Mouse (Mus musculus) myocyte (in vitro differentiated cells): ENCODE results near the gene Fam214a. TPM values are rescaled to one million over a fixed set of nuclear protein-coding genes. Genes with fewer than 3 reads are reported as not detected.
A peak's percentile ranks its signal among the peaks of the same experiment; 100 is the strongest.

Experiments
- H3K27me3 ChIP-seq: one replicate; pipeline ENCODE4 v1.6.1; 2011; ENCODE audit not compliant: control insufficient read depth, insufficient read depth, insufficient read length
- H3K36me3 ChIP-seq: one replicate; pipeline ENCODE4 v1.6.1; 2011; ENCODE audit not compliant: control insufficient read depth, insufficient read depth
- H3K4me2 ChIP-seq: one replicate; pipeline ENCODE4 v1.6.1; 2011; ENCODE audit warnings: low read depth, control low read depth
- H3K4me3 ChIP-seq: one replicate; pipeline ENCODE4 v1.5.1; 2011; ENCODE audit warnings: mild to moderate bottlenecking, control low read depth, moderate library complexity
- H3K79me2 ChIP-seq: one replicate; pipeline ENCODE4 v1.6.1; 2011; ENCODE audit not compliant: control insufficient read depth, insufficient read depth
- H3ac ChIP-seq: one replicate; pipeline ENCODE4 v1.6.1; 2011; ENCODE audit not compliant: control insufficient read depth, insufficient read length
- CEBPB ChIP-seq: IDR thresholded peaks from 2 replicates; pipeline ENCODE4 v1.6.1; 2011; ENCODE audit warnings: mild to moderate bottlenecking, moderate library complexity; ENCODE audit not compliant: poor library complexity, insufficient read depth, severe bottlenecking
- E2F4 ChIP-seq: IDR thresholded peaks from one replicate; pipeline ENCODE4 v1.6.1; 2011; ENCODE audit warnings: mild to moderate bottlenecking, control low read depth, moderate library complexity; ENCODE audit not compliant: insufficient read depth
- MAX ChIP-seq: IDR thresholded peaks from one replicate; pipeline ENCODE4 v1.6.1; 2011; ENCODE audit warnings: low read depth, mild to moderate bottlenecking, control low read depth
- MYOD1 ChIP-seq, 3 experiments: IDR thresholded peaks; one replicate each; pipeline ENCODE4 v1.6.1; 2011; ENCODE audit warnings: control low read depth in 2 of 3, low read depth in 2 of 3, mild to moderate bottlenecking in 2 of 3, moderate library complexity in 1 of 3; ENCODE audit not compliant: insufficient read length in 2 of 3, control insufficient read depth in 1 of 3
- MYOG ChIP-seq, 3 experiments: IDR thresholded peaks; one replicate each; pipeline ENCODE4 v1.6.1; 2011; ENCODE audit warnings: control low read depth in 2 of 3, low read depth in 2 of 3, mild to moderate bottlenecking in 2 of 3; ENCODE audit not compliant: insufficient read length in 2 of 3, control insufficient read depth in 1 of 3, insufficient read depth in 1 of 3
- POLR2A ChIP-seq: IDR thresholded peaks from one replicate; pipeline ENCODE4 v1.6.1; 2011; ENCODE audit warnings: low read depth, mild to moderate bottlenecking, control low read depth, moderate library complexity; ENCODE audit not compliant: insufficient read length
- POLR2AphosphoS2 ChIP-seq: IDR thresholded peaks from one replicate; pipeline ENCODE4 v1.6.1; 2011; ENCODE audit warnings: low read depth, control low read depth; ENCODE audit not compliant: insufficient read length
- REST ChIP-seq: IDR thresholded peaks from one replicate; pipeline ENCODE4 v1.6.1; 2011; ENCODE audit warnings: mild to moderate bottlenecking, control low read depth, moderate library complexity; ENCODE audit not compliant: insufficient read depth, insufficient read length
- SRF ChIP-seq: IDR thresholded peaks from one replicate; pipeline ENCODE4 v1.6.1; 2011; ENCODE audit warnings: low read depth; ENCODE audit not compliant: control insufficient read depth, insufficient read length
- TCF12 ChIP-seq: IDR thresholded peaks from one replicate; pipeline ENCODE4 v1.6.1; 2011; ENCODE audit warnings: mild to moderate bottlenecking, control low read depth; ENCODE audit not compliant: poor library complexity, insufficient read depth, severe bottlenecking
- TCF3 ChIP-seq: IDR thresholded peaks from one replicate; pipeline ENCODE4 v1.6.1; 2011; ENCODE audit warnings: low read depth, control low read depth; ENCODE audit not compliant: insufficient read length
- USF1 ChIP-seq: IDR thresholded peaks from one replicate; pipeline ENCODE4 v1.6.1; 2011; ENCODE audit warnings: low read depth, mild to moderate bottlenecking, control low read depth, moderate library complexity
- polyA plus RNA-seq: library from polyadenylated mRNA; unstranded; fragments of >200 nt; fragmentation: generic; extraction: Trizol; gene quantifications from one replicate; pipeline ENCODE4 v1.2.1, GENCODE M21; 2012; ENCODE audit warnings: missing spikeins

The Fam214a gene
- polyA plus RNA-seq, 1 experiment = 2.6 TPM

DNA sequence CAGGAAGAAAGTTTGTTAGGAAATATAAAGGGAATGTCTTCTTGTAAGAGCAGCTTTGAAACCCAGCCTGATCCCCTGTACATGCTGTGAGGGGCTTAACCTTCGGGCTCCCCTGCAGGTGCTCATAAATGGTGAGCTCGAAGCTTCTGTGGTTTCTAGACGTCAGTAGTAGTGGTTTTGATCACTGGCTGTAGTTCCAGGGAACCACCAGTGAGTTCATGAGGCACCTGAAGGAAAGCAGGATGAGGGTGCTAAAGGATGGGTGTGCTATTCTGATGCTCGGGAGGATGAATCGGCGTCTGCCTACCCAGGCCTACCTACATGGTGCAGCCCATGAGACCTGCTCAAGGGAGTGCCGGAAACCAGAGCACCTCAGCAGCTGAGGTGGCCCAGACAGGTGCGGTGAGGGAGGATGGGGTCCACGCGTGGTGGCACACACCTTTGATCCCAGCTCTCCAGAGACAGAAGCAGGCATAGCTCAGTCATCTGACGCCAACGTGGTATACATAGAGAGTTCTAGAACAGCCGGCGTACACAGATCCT lies 32.6 kb downstream of the Fam214a start:
- peak in 2 of 3 experiments; percentile 29 to 33 for TF ChIP-seq MYOG (IDR thresholded peaks at IDR 0.05; ENCODE audit: control insufficient read depth in 1 of 3, insufficient read depth in 1 of 3, insufficient read length in 2 of 3, low read depth in 2 of 3)
- peak in 2 of 3 experiments; percentile 6 to 47 for TF ChIP-seq MYOD1 (IDR thresholded peaks at IDR 0.05; ENCODE audit: control insufficient read depth in 1 of 3, insufficient read length in 2 of 3, low read depth in 2 of 3)
- no peak for TF ChIP-seq E2F4
- H3K79me2 ChIP-seq = no peaks in the 10 kb centered on the region
- H3ac ChIP-seq = no peak overlapping the region
- H3K4me3 ChIP-seq = no peak overlapping the region
- no peak overlapping the region for H3K4me2 ChIP-seq
- no peaks in the 10 kb centered on the region for H3K27me3 ChIP-seq
- H3K36me3 ChIP-seq = no peaks in the 10 kb centered on the region

DNA sequence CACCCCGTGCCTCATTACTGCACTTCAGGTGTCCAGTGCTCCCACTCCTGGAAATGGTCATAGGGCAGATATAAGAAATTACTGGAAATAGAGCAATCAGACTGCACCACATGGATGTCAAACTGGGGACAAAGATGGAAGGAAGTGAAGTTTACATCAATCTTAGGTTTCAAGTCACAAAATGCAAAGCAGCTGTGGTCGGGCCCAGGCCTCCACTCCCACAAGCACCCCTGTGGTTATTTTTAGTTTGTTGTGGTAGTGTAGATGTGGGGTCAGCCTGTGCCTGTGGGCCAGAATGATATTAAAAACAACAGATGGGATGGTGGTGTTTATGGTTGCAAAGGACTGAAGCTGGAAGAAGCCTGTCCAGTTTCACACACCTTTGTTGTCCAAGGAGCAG lies 33.1 kb downstream of the Fam214a start:
- no peak overlapping the region for H3K4me3 ChIP-seq
- no peak overlapping the region for H3ac ChIP-seq
- peak overlapping the region; percentile 10 for H3K4me2 ChIP-seq
- no peak for TF ChIP-seq TCF12
- TF ChIP-seq REST = no peak
- peak in 1 of 3 experiments; percentile 47 for TF ChIP-seq MYOG (IDR thresholded peaks at IDR 0.05; ENCODE audit: control insufficient read depth in 1 of 3, insufficient read depth in 1 of 3, insufficient read length in 2 of 3, low read depth in 2 of 3)
- TF ChIP-seq MYOD1 (IDR thresholded peaks at IDR 0.05; ENCODE audit: control insufficient read depth in 1 of 3, insufficient read length in 2 of 3, low read depth in 2 of 3) = peak in 1 of 3 experiments; percentile 49
- no peak for TF ChIP-seq TCF3
- no peaks in the 10 kb centered on the region for H3K27me3 ChIP-seq
- H3K36me3 ChIP-seq = no peaks in the 10 kb centered on the region
- H3K79me2 ChIP-seq = no peaks in the 10 kb centered on the region

DNA sequence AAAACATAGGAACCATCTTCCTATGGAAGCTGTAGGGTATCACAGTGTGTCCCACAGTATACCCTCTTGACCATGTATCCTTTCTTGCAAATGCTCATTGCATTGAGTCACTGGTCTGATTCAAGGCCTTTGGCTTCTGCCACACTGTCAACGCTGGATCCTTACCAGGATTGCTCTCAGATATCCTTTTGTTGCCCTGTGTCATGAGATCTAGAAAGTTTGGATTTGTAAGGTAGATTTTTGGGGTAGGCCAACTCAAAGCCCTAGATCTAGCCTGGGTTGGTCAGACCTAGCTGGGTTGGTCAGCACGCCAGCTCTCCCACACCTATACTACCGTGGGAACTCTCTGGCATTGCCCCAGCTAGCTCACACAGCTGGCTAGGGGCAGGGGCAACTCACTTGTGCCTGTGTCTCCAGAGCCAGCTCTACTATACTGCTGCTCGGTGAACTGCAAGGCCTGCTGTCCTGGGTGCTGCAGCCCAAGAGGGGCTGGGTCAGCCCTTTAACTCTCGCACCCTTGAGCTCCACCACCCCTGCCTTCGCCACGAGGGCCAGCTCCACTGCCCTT lies 36.3 kb downstream of the Fam214a start:
- Histone ChIP-seq H3K4me3 (no peak overlapping the region), H3K4me2 (no peak overlapping the region), H3K27me3 (no peaks in the 10 kb centered on the region)

DNA sequence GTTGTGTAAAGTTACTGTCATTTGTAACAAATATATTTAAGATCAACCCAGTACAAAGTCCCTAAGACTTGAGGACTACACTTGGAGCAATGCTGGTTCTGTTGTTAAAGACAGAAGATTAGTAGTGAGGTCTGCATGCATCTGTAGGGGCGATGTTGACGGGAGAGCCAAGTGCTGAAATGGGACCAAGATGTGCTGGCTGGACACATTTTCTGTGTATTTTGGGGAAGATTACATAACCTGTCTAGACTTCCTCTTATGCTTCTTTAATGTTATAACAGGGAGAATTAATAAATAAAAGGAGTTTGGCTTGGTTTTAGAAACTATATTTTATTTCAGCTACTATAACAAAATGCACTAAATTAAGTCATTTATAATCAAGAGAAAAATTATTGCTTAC lies 37.3 kb downstream of the Fam214a start:
- Histone ChIP-seq H3K4me2 (no peak overlapping the region), H3ac (no peak overlapping the region), H3K27me3 (no peaks in the 10 kb centered on the region), H3K79me2 (no peaks in the 10 kb centered on the region), H3K36me3 (no peaks in the 10 kb centered on the region), H3K4me3 (no peak overlapping the region)
- TF ChIP-seq CEBPB (no peak), USF1 (no peak), E2F4 (no peak), TCF12 (no peak), TCF3 (no peak), POLR2A (no peak), SRF (no peak), REST (no peak), MYOD1 (IDR thresholded peaks at IDR 0.05; ENCODE audit: control insufficient read depth in 1 of 3, insufficient read length in 2 of 3, low read depth in 2 of 3) (no peak), POLR2AphosphoS2 (no peak), MYOG (IDR thresholded peaks at IDR 0.05; ENCODE audit: control insufficient read depth in 1 of 3, insufficient read depth in 1 of 3, insufficient read length in 2 of 3, low read depth in 2 of 3) (no peak), MAX (no peak)

More for the DNA sequence above, 36.3 kb downstream of the Fam214a start:
- H3K36me3 ChIP-seq = no peaks in the 10 kb centered on the region
- no peak overlapping the region for H3ac ChIP-seq
- TF ChIP-seq E2F4 = no peak
- no peak for TF ChIP-seq USF1
- no peak for TF ChIP-seq POLR2AphosphoS2
- no peak for TF ChIP-seq TCF12
- TF ChIP-seq CEBPB = no peak
- no peak for TF ChIP-seq MYOD1 (IDR thresholded peaks at IDR 0.05; ENCODE audit: control insufficient read depth in 1 of 3, insufficient read length in 2 of 3, low read depth in 2 of 3)
- TF ChIP-seq MYOG (IDR thresholded peaks at IDR 0.05; ENCODE audit: control insufficient read depth in 1 of 3, insufficient read depth in 1 of 3, insufficient read length in 2 of 3, low read depth in 2 of 3) = no peak
- TF ChIP-seq REST = no peak
- TF ChIP-seq TCF3 = no peak
- no peak for TF ChIP-seq POLR2A
- TF ChIP-seq MAX = no peak
- no peak for TF ChIP-seq SRF
- no peaks in the 10 kb centered on the region for H3K79me2 ChIP-seq

DNA sequence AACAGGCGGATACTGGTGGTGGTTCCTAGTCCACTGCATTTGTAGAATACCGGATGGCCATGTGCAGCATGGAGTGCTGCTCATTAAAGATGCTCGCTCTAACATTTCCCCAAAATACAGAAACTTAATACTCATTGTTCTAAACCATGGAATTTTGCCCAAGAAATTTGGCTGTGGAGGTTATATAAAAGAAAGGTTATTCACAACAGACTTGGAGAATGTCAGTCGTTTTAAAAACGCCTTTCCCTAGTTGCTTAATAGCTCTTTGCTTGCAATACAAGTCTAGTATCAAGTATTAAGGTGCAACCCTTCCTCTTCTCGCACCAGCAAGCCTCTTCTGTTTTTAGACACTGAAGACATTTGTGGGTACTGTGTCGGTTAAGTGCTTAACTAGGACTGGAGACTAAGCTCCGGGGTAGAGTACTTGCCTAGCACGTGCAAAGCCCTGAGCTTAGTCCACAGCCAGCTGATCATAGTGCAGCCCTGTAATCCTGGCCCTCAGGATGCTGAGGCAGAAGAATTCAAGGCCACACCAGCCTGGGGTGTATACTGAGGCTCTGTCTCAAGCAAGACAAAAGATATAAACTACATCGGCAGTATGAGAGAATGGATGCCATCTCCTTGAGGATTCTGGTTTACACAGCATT lies 42.0 kb downstream of the Fam214a start:
- no peaks in the 10 kb centered on the region for H3K27me3 ChIP-seq
- TF ChIP-seq SRF (no peak), TCF12 (no peak), REST (no peak), MYOG (IDR thresholded peaks at IDR 0.05; ENCODE audit: control insufficient read depth in 1 of 3, insufficient read depth in 1 of 3, insufficient read length in 2 of 3, low read depth in 2 of 3) (no peak), TCF3 (no peak), USF1 (no peak), CEBPB (no peak), POLR2AphosphoS2 (no peak), MYOD1 (IDR thresholded peaks at IDR 0.05; ENCODE audit: control insufficient read depth in 1 of 3, insufficient read length in 2 of 3, low read depth in 2 of 3) (no peak), MAX (no peak), POLR2A (no peak), E2F4 (no peak)
- no peaks in the 10 kb centered on the region for H3K36me3 ChIP-seq
- H3ac ChIP-seq = no peak overlapping the region
- H3K4me3 ChIP-seq = no peak overlapping the region
- no peaks in the 10 kb centered on the region for H3K79me2 ChIP-seq
- H3K4me2 ChIP-seq = no peak overlapping the region
